Mouse (Mus musculus): Measurements from ENCODE around the gene Prr23a2.

DNA sequence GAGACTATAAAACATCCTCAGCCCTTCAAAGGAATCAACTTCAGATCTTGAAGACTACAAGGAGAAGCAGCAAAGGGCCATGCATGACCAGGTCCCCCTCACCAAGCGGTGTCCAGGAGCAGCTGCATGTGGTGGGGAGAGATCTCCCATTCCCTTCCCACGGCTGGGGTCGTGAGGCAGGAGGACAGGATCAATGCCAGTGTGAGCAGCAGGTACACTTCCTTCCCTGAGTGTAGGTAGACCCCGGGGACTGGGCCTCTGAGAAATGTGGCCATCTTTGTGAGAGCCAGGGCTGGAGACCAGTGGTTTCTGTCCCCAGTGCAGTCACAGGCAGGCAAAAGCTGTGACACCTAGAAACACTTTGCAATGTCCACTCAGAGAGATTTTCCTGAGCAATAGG, 35.8 kb upstream of the Prr23a2 start:
- TF ChIP-seq CTCF (IDR thresholded peaks at IDR 0.05; ENCODE audit: borderline replicate concordance, insufficient read depth, low read length), result no peak
- no peak for TF ChIP-seq POLR2A (IDR thresholded peaks at IDR 0.05; ENCODE audit: low read depth, low read length)

All from embryonic fibroblast, embryonic 13.5 days (primary cell).